Mouse (Mus musculus) hindbrain, embryonic 11.5 days (tissue): Measurements from ENCODE around the gene Ptpn18. TPM values are rescaled to one million over a fixed set of nuclear protein-coding genes. Genes with fewer than 3 reads are reported as not detected.
"Not testable (repeated sequence)": the region's sequence is repeated elsewhere in the genome, so short reads cannot be mapped to it uniquely, and the experiment has no call there.

Experiments
- ATAC-seq: fragments of 200-750 bp; cut with Nextera tagmentation; 2 replicates; pipeline ENCODE4 v1.8.0; 2017; ENCODE audit warnings: mild to moderate bottlenecking, moderate TSS enrichment, moderate library complexity; ENCODE audit not compliant: low FRiP score
- DNase-seq: peaks from one replicate; pipeline ENCODE4 v3.0.0-alpha.2; 2015; ENCODE audit warnings: low spot score
- H3K27ac ChIP-seq: fragments of 300-500 bp; sonication (generic); 2 replicates; pipeline ENCODE4 v1.5.1; 2014; ENCODE audit warnings: mild to moderate bottlenecking, low read depth, low read length
- H3K27me3 ChIP-seq: fragments of 300-500 bp; sonication (generic); 2 replicates; pipeline ENCODE4 v1.6.1; 2014; ENCODE audit warnings: mild to moderate bottlenecking, low read length, moderate library complexity, mixed read lengths; ENCODE audit not compliant: control insufficient read depth, insufficient read depth
- H3K36me3 ChIP-seq: fragments of 300-500 bp; sonication (generic); 2 replicates; pipeline ENCODE4 v1.6.1; 2014; ENCODE audit warnings: mild to moderate bottlenecking, low read length, moderate library complexity, mixed read lengths; ENCODE audit not compliant: control insufficient read depth, insufficient read depth
- H3K4me1 ChIP-seq: fragments of 300-500 bp; sonication (generic); replicated peaks from 2 replicates; pipeline ENCODE4 v1.6.1; 2014; ENCODE audit warnings: low read length, mixed read lengths; ENCODE audit not compliant: control insufficient read depth, insufficient read depth
- H3K4me2 ChIP-seq: fragments of 300-500 bp; sonication (generic); replicated peaks from 2 replicates; pipeline ENCODE4 v1.6.1; 2014; ENCODE audit warnings: mild to moderate bottlenecking, low read depth, low read length
- H3K4me3 ChIP-seq: fragments of 300-500 bp; sonication (generic); 2 replicates; pipeline ENCODE4 v1.5.1; 2014; ENCODE audit warnings: low read depth, low read length
- H3K9ac ChIP-seq: fragments of 300-500 bp; sonication (generic); 2 replicates; pipeline ENCODE4 v1.6.1; 2014; ENCODE audit warnings: low read depth, low read length
- H3K9me3 ChIP-seq: fragments of 300-500 bp; sonication (generic); 2 replicates; pipeline ENCODE4 v1.6.1; 2016; ENCODE audit warnings: low read length; ENCODE audit not compliant: control insufficient read depth
- WGBS: fragments of 180-500 bp; shearing (Covaris S2); extraction: QIAGEN DNeasy Blood & Tissue Kit; methylation state at CpG from one replicate; pipeline ENCODE4 v1.1.7; 2014; 5-methylcytosine and 5-hydroxymethylcytosine counted together
- polyA plus RNA-seq: library from polyadenylated mRNA; unstranded; fragments of >200 nt; fragmentation: Nextera tagmentation; extraction: Ambion mirVana; gene quantifications from 2 replicates; pipeline ENCODE4 v1.2.1, GENCODE M21; 2014

The Ptpn18 gene
- polyA plus RNA-seq, 1 experiment from 2014 or later = 9.6 TPM

DNA sequence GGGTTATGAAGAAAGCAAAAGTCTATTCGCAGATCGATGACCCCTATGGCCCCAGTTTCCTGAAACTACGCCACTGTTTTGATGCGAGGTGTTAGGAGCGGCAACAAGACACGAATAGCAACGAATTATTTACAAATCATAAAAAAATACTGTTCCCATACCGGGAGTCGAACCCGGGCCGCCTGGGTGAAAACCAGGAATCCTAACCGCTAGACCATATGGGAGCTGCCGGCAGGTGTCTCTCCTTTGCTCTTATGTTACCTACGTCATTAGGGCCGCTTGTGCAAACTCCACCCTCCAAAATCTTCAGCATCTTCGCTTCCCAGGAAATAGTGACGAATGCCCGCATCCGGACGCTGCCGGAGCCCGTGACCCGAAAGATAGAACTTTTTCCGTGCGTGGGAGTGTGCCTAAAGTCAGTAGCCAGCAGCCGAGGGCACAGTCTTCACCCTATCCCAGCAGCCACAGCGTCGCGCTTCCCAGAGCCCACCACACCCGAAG, 24.9 kb upstream of the Ptpn18 start:
- Histone ChIP-seq H3K4me1 (peaks cover 3% of the 10 kb centered on the region; the same call in 1 of the 2 replicates), H3K36me3 (no peaks in the 10 kb centered on the region), H3K4me3 (peak overlapping the region; percentile 52), H3K9me3 (peaks cover 2% of the 10 kb centered on the region), H3K27me3 (no peaks in the 10 kb centered on the region), H3K4me2 (peak overlapping the region; percentile 47), H3K9ac (peak overlapping the region; percentile 75), H3K27ac (peak overlapping the region; percentile 65)
- under 1% methylated on average over 30 of the region's 30 CpGs for WGBS
- ATAC-seq (peak; percentile 18; the same call in 1 of the 2 replicates), DNase-seq (peak; percentile 93)

DNA sequence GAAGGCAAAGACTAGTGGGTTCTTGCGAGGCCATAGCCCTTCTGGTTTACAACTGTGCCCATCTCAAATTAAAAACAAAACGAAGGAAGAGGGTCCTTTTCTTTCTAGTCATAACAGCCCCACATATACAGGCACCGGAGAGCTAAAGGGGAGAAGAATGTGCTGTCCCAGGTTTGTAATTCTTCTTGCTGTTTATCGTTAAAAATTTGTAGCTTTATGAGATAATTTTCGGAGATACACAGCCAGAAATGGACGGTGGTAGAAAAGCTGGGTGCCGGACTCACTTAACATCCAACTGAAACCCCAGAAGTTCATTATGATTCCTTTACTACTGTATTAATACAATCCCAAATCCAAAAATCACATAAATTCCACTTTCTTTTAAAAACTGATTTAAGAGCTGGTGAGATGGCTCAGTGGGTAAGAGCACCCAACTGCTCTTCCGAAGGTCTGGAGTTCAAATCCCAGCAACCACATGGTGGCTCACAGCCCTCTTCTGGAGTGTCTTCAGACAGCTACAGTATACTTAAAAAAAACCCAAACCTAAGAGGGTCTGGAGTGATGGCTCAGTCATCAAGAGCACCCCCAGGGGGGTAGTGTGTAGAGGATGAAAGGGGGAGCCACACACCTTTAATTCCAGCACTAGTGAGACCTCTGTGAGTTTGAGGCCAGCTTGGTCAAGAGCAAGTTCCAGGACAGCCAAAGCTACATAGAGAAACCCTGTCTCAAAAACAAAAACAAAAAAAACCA, 24.0 kb upstream of the Ptpn18 start:
- no peak for ATAC-seq
- Histone ChIP-seq H3K9me3 (peaks cover 2% of the 10 kb centered on the region), H3K4me1 (peaks cover 3% of the 10 kb centered on the region; the same call in 1 of the 2 replicates), H3K36me3 (no peaks in the 10 kb centered on the region), H3K4me2 (peak overlapping the region; percentile 47), H3K4me3 (peak overlapping the region; percentile 52), H3K27ac (peak overlapping the region; percentile 65), H3K27me3 (no peaks in the 10 kb centered on the region), H3K9ac (peak overlapping the region; percentile 75)
- DNase-seq = peak; percentile 6
- 28% methylated on average over 8 of the region's 8 CpGs for WGBS

DNA sequence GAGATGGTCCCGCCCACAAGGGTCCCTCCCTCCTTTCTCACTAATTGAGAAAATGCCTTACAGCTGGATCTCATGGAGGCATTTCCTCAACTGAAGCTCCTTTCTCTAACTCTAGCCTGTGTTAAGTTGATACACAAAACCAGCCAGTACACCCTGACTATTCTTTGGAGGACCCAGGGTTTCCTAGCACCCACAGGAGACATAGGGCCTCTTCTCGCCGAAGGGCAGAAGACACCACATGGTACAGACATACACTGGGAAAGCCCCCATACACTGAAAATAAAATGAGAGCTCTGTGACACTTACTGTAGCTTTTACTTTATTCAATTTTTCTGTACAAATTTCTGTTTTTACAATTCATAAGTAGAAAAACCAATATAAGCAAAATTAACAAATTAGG, 23.2 kb upstream of the Ptpn18 start:
- WGBS = 79% methylated on average over 3 of the region's 3 CpGs
- Histone ChIP-seq H3K9me3 (peaks cover 2% of the 10 kb centered on the region; the same call in 1 of the 2 replicates), H3K36me3 (no peaks in the 10 kb centered on the region), H3K4me2 (no peak overlapping the region), H3K27ac (no peak overlapping the region), H3K4me1 (peaks cover 3% of the 10 kb centered on the region; the same call in 1 of the 2 replicates), H3K9ac (no peak overlapping the region), H3K27me3 (no peaks in the 10 kb centered on the region), H3K4me3 (no peak overlapping the region)
- no peak for DNase-seq
- ATAC-seq = no peak

DNA sequence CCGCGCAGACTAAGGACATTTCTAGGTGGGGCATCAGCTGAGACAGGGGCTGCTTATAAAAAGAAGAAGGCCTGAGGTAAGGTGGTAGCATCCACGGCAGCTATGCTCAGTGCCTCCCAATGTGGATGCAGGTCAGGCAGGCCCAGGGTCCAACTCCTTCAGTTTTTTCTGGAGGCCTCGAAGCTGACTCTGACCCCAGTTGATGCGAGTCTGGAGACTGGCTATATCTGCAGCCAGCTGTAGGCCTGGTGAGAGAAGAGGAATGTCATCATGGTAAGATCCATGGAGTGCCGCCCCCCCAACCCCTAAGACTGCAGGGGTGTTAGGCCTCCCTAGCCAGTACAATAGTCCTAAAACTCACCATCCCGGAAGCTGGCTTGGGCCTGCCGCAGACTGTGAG, 22.2 kb upstream of the Ptpn18 start:
- H3K9ac ChIP-seq, H3K36me3 ChIP-seq, H3K27ac ChIP-seq, DNase-seq, H3K9me3 ChIP-seq, H3K27me3 ChIP-seq, H3K4me3 ChIP-seq, ATAC-seq, H3K4me2 ChIP-seq, H3K4me1 ChIP-seq: not testable (repeated sequence)
- 92% methylated on average over 8 of the region's 8 CpGs for WGBS

DNA sequence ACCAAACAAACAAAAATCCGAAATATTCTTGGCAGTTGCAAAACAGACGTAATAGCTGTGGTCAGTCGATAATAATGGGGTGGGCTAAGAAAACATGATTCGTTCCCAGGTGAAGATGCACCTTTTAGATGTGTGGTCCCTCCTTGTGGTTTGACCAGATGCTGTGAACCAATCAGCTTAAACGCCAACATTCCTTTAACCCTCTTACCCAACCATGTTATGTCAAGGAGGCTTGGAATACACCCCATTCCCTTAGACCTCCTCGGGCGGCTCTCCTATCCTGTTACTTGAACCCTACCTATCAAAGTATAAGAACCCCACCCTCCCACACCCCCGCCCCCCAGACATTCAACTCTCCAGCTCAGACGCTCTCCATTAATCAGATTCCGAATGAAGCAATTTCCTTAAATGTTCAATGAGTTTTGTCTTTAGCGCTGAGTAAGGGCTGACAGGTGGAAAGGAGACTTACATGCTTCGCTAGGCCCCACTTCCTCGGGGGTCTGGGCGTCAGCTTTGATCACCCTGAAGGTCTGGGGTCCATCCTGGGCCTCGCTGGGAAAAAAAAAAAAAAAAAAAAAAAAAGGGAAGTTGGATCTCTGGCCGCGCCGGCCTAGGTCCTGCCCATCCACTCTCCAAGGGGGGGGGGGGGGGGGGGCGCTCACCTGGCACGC, 21.0 kb upstream of the Ptpn18 start:
- H3K9ac ChIP-seq = peak overlapping the region; percentile 53
- ATAC-seq (no peak), DNase-seq (no peak)
- 45% methylated on average over 15 of the region's 20 CpGs for WGBS
- H3K4me1 ChIP-seq = peaks cover 3% of the 10 kb centered on the region; the same call in 1 of the 2 replicates
- H3K4me3 ChIP-seq = peak overlapping the region; percentile 58
- H3K36me3 ChIP-seq = peaks cover 4% of the 10 kb centered on the region; the same call in 1 of the 2 replicates
- no peaks in the 10 kb centered on the region for H3K27me3 ChIP-seq
- H3K4me2 ChIP-seq = peak overlapping the region; percentile 60
- H3K27ac ChIP-seq = no peak overlapping the region
- no peaks in the 10 kb centered on the region for H3K9me3 ChIP-seq

DNA sequence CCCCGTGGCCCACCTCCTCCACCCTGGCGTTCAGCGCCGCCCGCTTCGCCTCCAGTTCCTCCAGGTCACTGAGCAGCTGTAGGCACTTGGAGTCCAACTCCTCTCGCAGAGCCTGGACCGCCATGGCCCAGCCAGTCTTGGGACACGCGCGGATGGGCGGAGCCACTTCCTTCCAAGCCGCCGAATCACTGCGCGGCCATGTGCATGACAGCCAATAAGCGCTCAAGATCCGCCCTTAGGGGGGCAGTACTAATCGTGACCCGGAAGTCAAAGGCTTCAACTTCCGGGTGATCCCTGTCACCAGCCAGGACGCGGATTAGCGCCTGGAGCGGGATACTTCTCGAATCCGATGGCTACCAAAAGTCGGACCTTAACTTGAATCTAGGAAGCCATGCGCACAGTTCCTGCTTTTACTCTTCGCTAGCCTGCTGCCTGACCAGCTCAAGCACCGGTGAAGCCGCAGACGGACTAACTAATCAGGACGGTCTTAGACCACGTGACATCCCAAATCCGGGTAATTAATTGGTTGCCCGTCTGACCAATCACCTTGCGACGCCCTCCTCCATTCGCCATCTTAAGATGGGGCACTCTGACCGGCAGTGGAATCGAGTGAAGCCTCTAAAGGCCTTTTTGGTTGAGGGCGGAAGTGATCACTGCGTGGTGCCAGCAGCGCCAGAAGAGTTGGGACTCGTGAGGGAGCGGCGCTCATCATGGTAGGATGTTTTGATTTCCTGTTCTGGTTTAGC, 20.2 kb upstream of the Ptpn18 start, which contains the start of the genes Ccdc115 and Imp4:
Gene Ccdc115, minus strand, starts transcription at position 458 of the 746 bp plus-strand sequence.
Gene Imp4, plus strand, starts transcription at position 637 of the 746 bp plus-strand sequence.
- under 1% methylated on average over 48 of the region's 48 CpGs for WGBS
- H3K27ac ChIP-seq = peak within 1 kb of the TSS; percentile 55; the same call in 1 of the 2 replicates

DNA sequence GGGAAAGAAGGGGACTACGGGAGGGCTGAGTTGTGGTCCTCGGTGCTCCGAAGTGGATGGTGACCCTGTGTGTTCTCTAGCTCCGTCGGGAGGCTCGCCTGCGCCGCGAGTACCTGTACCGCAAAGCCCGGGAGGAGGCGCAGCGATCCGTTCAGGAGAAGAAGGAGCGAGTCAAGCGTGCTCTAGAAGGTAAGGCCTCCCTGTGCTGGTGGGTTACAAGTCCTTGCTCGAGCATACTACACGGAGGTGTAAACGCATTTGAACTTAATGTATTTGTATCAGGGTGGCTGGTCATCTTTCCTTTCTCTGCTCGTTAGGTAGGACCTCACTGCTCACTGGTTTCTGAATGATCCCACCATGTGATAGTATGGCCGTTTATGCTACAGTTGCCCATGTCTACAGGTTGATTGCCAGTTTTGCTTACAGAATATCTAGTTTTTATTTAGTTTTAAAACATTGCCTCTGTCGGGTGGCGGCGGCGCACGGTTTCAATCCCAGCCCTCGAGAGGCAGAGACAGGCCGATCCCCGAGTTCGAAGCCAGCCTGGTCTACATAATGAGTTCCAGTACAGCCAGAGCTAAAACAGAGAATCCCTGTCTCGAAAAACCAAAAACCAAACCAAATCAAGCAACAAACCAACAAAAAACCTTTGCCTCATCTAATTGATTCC, 19.5 kb upstream of the Ptpn18 start:
- DNase-seq = no peak
- peak overlapping the region; percentile 61 for H3K9ac ChIP-seq
- no peak overlapping the region for H3K27ac ChIP-seq
- no peaks in the 10 kb centered on the region for H3K9me3 ChIP-seq
- 8% methylated on average over 31 of the region's 31 CpGs for WGBS
- peak overlapping the region; percentile 51 for H3K4me2 ChIP-seq
- no peak for ATAC-seq
- H3K4me3 ChIP-seq = peak overlapping the region; percentile 58
- H3K36me3 ChIP-seq = peaks cover 12% of the 10 kb centered on the region; the same call in 1 of the 2 replicates
- peaks cover 3% of the 10 kb centered on the region; the same call in 1 of the 2 replicates for H3K4me1 ChIP-seq
- H3K27me3 ChIP-seq = no peaks in the 10 kb centered on the region

More for the DNA sequence above, 20.2 kb upstream of the Ptpn18 start, which contains the start of the genes Ccdc115 and Imp4:
- peak; percentile 99 for DNase-seq
- Histone ChIP-seq H3K4me3 (peak within 1 kb of the TSS; percentile 58), H3K27me3 (no peaks in the 10 kb centered on the region), H3K36me3 (peaks cover 11% of the 10 kb centered on the region; the same call in 1 of the 2 replicates), H3K9me3 (no peaks in the 10 kb centered on the region), H3K4me1 (peaks cover 3% of the 10 kb centered on the region; the same call in 1 of the 2 replicates), H3K4me2 (peak within 1 kb of the TSS; percentile 60), H3K9ac (peak within 1 kb of the TSS; percentile 61)
- ATAC-seq = peak; percentile 96
